Mouse (Mus musculus) G1E (cell line): Measurements from ENCODE around the gene Lrig1.

Experiments used
- CTCF ChIP-seq: IDR thresholded peaks from 2 replicates; pipeline ENCODE4 v1.5.1; 2012; ENCODE audit warnings: low read depth, low read length, inconsistent platforms, mixed read lengths
- POLR2AphosphoS5 ChIP-seq: IDR thresholded peaks from 2 replicates; pipeline ENCODE4 v1.6.1; 2012; ENCODE audit warnings: low read depth, low read length, inconsistent platforms; ENCODE audit not compliant: insufficient replicate concordance

- TF ChIP-seq CTCF (no peak), POLR2AphosphoS5 (no peak)
These were observed 81.3 kb downstream of the Lrig1 start for GRCm38 (mm10) chr6:94618671-94619070.
